Mouse (Mus musculus): ENCODE results near the gene Vangl2. TPM values are rescaled to one million over a fixed set of nuclear protein-coding genes. Genes with fewer than 3 reads are reported as not detected.

Vangl2 gene
- polyA plus RNA-seq, 2 experiments = 0.69 to 0.73 TPM

DNA sequence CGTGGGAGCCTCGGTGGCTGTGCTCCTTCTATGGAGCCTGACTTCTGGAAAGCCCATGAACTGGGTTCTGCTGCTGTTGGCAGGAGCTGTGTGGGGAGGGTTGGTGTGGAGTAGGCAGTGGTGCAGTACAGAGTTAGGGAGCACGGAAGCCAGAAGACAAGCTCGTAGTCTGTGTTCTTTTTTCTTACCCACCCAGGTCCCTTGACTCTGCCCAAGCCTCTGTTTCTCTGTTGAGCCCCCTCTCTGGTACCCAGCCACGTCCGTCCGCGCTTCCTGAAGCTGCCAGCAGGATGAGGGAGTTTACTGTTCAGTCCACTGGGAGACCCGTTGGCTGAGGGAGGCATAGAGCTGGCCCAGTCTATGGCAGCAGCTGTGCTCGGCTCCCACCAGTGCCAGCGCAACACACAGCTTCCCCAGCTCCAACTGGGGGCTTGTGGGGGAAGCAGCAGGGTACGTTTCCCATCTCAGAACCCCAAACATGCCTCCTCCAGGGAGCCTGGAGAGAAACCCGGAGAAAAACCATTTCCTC, 36.4 kb upstream of the Vangl2 start:
- H3K4me3 ChIP-seq (ENCODE audit: insufficient read depth in 1 of 2, low read depth in 2 of 2, low read length in 2 of 2) = no peak overlapping the region
- H3K4me1 ChIP-seq (replicated peaks; ENCODE audit: control insufficient read depth in 2 of 2, insufficient read depth in 2 of 2, low read length in 1 of 2) = no peaks in the 10 kb centered on the region
- no peak overlapping the region for H3K27ac ChIP-seq
- no peaks in the 10 kb centered on the region for H3K27me3 ChIP-seq (ENCODE audit: control insufficient read depth, insufficient read depth, low read length)
- no peak overlapping the region for H3K9ac ChIP-seq (replicated peaks)
- DNase-seq (ENCODE audit: low read depth in 3 of 3, low spot score in 3 of 3) = no peak
- no peak overlapping the region for H3K4me2 ChIP-seq (ENCODE audit: low read depth)
- TF ChIP-seq EP300 (IDR thresholded peaks at IDR 0.05; ENCODE audit: low read depth) (no peak), CTCF (IDR thresholded peaks at IDR 0.05; ENCODE audit: low read depth) (no peak)
- 77% methylated on average over 13 of the region's 13 CpGs for WGBS (ENCODE audit: insufficient replicate concordance)
- no peaks in the 10 kb centered on the region for H3K9me3 ChIP-seq (ENCODE audit: control insufficient read depth, low read length)
- H3K36me3 ChIP-seq (replicated peaks; ENCODE audit: control insufficient read depth, insufficient read depth, low read depth) = peaks cover 22% of the 10 kb centered on the region
- no peak for ATAC-seq (ENCODE audit: insufficient read depth)

DNA sequence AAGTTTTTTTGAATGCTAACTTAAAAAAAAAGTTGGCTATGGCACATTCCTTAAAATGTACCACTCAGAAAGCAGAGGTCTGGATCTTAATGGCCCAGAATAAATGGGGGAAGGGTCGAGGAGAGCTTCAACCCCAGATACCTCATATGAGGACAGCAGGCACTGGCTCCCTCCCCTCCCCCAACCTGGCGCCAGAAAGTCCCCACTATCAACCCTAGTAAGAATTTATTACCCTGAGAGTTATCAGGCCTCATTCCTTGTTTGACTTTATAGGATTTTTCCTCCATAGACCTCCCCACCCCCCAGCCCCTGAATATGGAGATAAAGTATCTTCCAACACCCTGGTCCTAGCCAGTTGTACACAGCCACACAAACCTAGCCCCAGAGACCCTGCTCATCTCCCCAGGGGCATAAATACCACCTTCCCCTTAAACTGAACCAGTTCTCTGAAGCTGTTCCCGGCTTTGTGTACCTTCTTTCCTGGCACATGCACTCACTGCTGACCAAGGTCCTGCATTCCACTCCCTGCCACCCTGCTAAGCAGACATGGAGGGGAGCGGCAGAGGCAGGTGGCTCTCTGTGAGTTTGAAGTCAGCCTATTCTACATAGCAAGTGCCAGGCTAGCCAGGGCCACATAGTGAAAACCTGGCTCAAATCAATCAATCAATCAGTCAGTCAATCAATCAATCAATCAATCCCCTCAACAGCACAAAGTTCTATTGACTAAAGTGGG, 35.2 kb upstream of the Vangl2 start:
- TF ChIP-seq CTCF (IDR thresholded peaks at IDR 0.05; ENCODE audit: low read depth) (no peak), EP300 (IDR thresholded peaks at IDR 0.05; ENCODE audit: low read depth) (no peak)
- H3K9ac ChIP-seq (replicated peaks) = no peak overlapping the region
- ATAC-seq (ENCODE audit: insufficient read depth) = no peak
- H3K4me2 ChIP-seq (ENCODE audit: low read depth) = no peak overlapping the region
- H3K27ac ChIP-seq = no peak overlapping the region
- peaks cover 11% of the 10 kb centered on the region for H3K36me3 ChIP-seq (replicated peaks; ENCODE audit: control insufficient read depth, insufficient read depth, low read depth)
- H3K27me3 ChIP-seq (ENCODE audit: control insufficient read depth, insufficient read depth, low read length) = no peaks in the 10 kb centered on the region
- no peaks in the 10 kb centered on the region for H3K9me3 ChIP-seq (ENCODE audit: control insufficient read depth, low read length)
- DNase-seq (ENCODE audit: low read depth in 3 of 3, low spot score in 3 of 3) = no peak
- no peak overlapping the region for H3K4me3 ChIP-seq (ENCODE audit: insufficient read depth in 1 of 2, low read depth in 2 of 2, low read length in 2 of 2)
- 67% methylated on average over 4 of the region's 4 CpGs for WGBS (ENCODE audit: insufficient replicate concordance)
- H3K4me1 ChIP-seq (replicated peaks; ENCODE audit: control insufficient read depth in 2 of 2, insufficient read depth in 2 of 2, low read length in 1 of 2) = no peaks in the 10 kb centered on the region

DNA sequence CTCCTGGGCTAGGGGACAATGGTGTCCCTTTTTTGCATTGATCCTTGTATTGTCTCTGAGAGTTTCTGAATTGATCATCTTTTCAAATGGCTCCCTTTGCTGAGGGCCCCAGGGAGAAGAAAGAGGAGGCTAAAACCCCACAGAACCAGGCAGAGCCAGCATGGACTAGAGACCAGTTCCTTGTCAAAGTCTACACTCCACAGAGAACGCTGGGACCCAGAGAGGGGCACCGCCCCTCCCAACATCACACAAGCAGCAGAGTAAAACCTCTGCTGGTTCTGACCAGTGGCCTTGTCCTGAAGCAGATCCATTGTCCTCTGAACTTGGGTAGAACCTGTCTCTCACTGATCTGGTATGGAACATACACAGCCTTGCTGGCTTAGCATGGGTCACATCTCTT, 33.9 kb upstream of the Vangl2 start:
- 66% methylated on average over 2 of the region's 2 CpGs for WGBS (ENCODE audit: insufficient replicate concordance)
- no peaks in the 10 kb centered on the region for H3K27me3 ChIP-seq (ENCODE audit: control insufficient read depth, insufficient read depth, low read length)

DNA sequence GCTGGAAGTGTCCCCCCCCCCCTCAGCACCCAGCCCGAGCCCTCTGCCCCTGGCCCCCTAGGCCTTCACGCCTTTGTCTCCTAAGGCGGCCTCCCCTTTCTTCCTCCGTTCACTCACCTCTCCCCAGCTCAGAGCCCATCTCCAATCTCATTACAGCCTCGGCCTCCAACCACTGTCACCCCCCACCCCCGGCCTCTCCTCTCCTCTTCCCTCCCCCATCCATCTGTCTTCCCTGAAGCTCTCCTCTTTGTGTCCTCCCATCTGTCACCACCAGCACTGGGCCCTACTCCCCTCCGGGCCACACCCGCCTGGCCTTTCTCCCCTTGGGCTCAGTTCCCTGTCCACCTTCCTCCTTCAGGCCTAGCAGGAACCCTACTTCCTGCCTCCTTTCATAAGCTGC, 33.0 kb upstream of the Vangl2 start:
- WGBS (ENCODE audit: insufficient replicate concordance) = 49% methylated on average over 8 of the region's 8 CpGs
- Histone ChIP-seq H3K9ac (replicated peaks) (no peak overlapping the region), H3K27me3 (ENCODE audit: control insufficient read depth, insufficient read depth, low read length) (no peaks in the 10 kb centered on the region), H3K4me2 (ENCODE audit: low read depth) (no peak overlapping the region), H3K4me3 (ENCODE audit: insufficient read depth in 1 of 2, low read depth in 2 of 2, low read length in 2 of 2) (no peak overlapping the region), H3K4me1 (replicated peaks; ENCODE audit: control insufficient read depth in 2 of 2, insufficient read depth in 2 of 2, low read length in 1 of 2) (no peaks in the 10 kb centered on the region), H3K36me3 (replicated peaks; ENCODE audit: control insufficient read depth, insufficient read depth, low read depth) (peaks cover 6% of the 10 kb centered on the region), H3K9me3 (ENCODE audit: control insufficient read depth, low read length) (no peaks in the 10 kb centered on the region), H3K27ac (no peak overlapping the region)
- TF ChIP-seq EP300 (IDR thresholded peaks at IDR 0.05; ENCODE audit: low read depth) (no peak), CTCF (IDR thresholded peaks at IDR 0.05; ENCODE audit: low read depth) (no peak)
- no peak for DNase-seq (ENCODE audit: low read depth in 3 of 3, low spot score in 3 of 3)
- ATAC-seq (ENCODE audit: insufficient read depth) = no peak

More for the DNA sequence above, 33.9 kb upstream of the Vangl2 start:
- no peak overlapping the region for H3K4me3 ChIP-seq (ENCODE audit: insufficient read depth in 1 of 2, low read depth in 2 of 2, low read length in 2 of 2)
- peaks cover 6% of the 10 kb centered on the region for H3K36me3 ChIP-seq (replicated peaks; ENCODE audit: control insufficient read depth, insufficient read depth, low read depth)
- no peak for DNase-seq (ENCODE audit: low read depth in 3 of 3, low spot score in 3 of 3)
- TF ChIP-seq EP300 (IDR thresholded peaks at IDR 0.05; ENCODE audit: low read depth) (no peak), CTCF (IDR thresholded peaks at IDR 0.05; ENCODE audit: low read depth) (no peak)
- H3K9ac ChIP-seq (replicated peaks) = no peak overlapping the region
- no peak overlapping the region for H3K27ac ChIP-seq
- ATAC-seq (ENCODE audit: insufficient read depth) = no peak
- no peak overlapping the region for H3K4me2 ChIP-seq (ENCODE audit: low read depth)
- no peaks in the 10 kb centered on the region for H3K4me1 ChIP-seq (replicated peaks; ENCODE audit: control insufficient read depth in 2 of 2, insufficient read depth in 2 of 2, low read length in 1 of 2)
- H3K9me3 ChIP-seq (ENCODE audit: control insufficient read depth, low read length) = no peaks in the 10 kb centered on the region

GRCm38 (mm10) chr1:172060659-172061058, 32.4 kb upstream of the Vangl2 start:
- ATAC-seq (ENCODE audit: insufficient read depth) (no peak), DNase-seq (ENCODE audit: low read depth in 3 of 3, low spot score in 3 of 3) (no peak)
- Histone ChIP-seq H3K27ac (no peak overlapping the region), H3K4me3 (ENCODE audit: insufficient read depth in 1 of 2, low read depth in 2 of 2, low read length in 2 of 2) (no peak overlapping the region), H3K4me1 (replicated peaks; ENCODE audit: control insufficient read depth in 2 of 2, insufficient read depth in 2 of 2, low read length in 1 of 2) (no peaks in the 10 kb centered on the region), H3K27me3 (ENCODE audit: control insufficient read depth, insufficient read depth, low read length) (peaks cover 2% of the 10 kb centered on the region; the same call in 1 of the 2 replicates), H3K9me3 (ENCODE audit: control insufficient read depth, low read length) (no peaks in the 10 kb centered on the region), H3K9ac (replicated peaks) (no peak overlapping the region), H3K36me3 (replicated peaks; ENCODE audit: control insufficient read depth, insufficient read depth, low read depth) (peaks cover 1% of the 10 kb centered on the region; the same call in 1 of the 2 replicates), H3K4me2 (ENCODE audit: low read depth) (no peak overlapping the region)
- 48% methylated on average over 4 of the region's 4 CpGs for WGBS (ENCODE audit: insufficient replicate concordance)
- TF ChIP-seq EP300 (IDR thresholded peaks at IDR 0.05; ENCODE audit: low read depth) = no peak
- TF ChIP-seq CTCF (IDR thresholded peaks at IDR 0.05; ENCODE audit: low read depth) = no peak
